Mouse (Mus musculus) intestine, embryonic 14.5 days (tissue): ENCODE results near the gene Kirrel3. TPM values are rescaled to one million over a fixed set of nuclear protein-coding genes. Genes with fewer than 3 reads are reported as not detected.
A peak's percentile ranks its signal among the peaks of the same experiment; 100 is the strongest.

Source experiments
- ATAC-seq: fragments of 200-750 bp; cut with Nextera tagmentation; replicated peaks from 2 replicates; pipeline ENCODE4 v1.8.0; 2017; ENCODE audit warnings: low read depth, moderate number of reproducible peaks, moderate TSS enrichment, moderate library complexity; ENCODE audit not compliant: low FRiP score, low TSS enrichment
- DNase-seq: peaks from one replicate; pipeline ENCODE4 v3.0.0-alpha.2; 2018; ENCODE audit warnings: low spot score
- H3K27ac ChIP-seq: fragments of 300-500 bp; sonication (generic); 2 replicates; pipeline ENCODE4 v1.5.1; 2014; ENCODE audit warnings: low read depth, mild to moderate bottlenecking, control low read depth
- H3K27me3 ChIP-seq: fragments of 300-500 bp; sonication (generic); replicated peaks from 2 replicates; pipeline ENCODE4 v1.6.1; 2014; ENCODE audit warnings: low read length, control low read depth; ENCODE audit not compliant: control insufficient read depth, insufficient read depth
- H3K36me3 ChIP-seq: fragments of 300-500 bp; sonication (generic); 2 replicates; pipeline ENCODE4 v1.6.1; 2014; ENCODE audit warnings: low read length, control low read depth; ENCODE audit not compliant: control insufficient read depth, insufficient read depth
- H3K4me1 ChIP-seq: fragments of 300-500 bp; sonication (generic); replicated peaks from 2 replicates; pipeline ENCODE4 v1.6.1; 2014; ENCODE audit warnings: low read length, control low read depth, mixed read lengths; ENCODE audit not compliant: control insufficient read depth, insufficient read depth
- H3K4me2 ChIP-seq: fragments of 300-500 bp; sonication (generic); 2 replicates; pipeline ENCODE4 v1.6.1; 2014; ENCODE audit warnings: low read length
- H3K4me3 ChIP-seq: fragments of 300-500 bp; sonication (generic); 2 replicates; pipeline ENCODE4 v1.5.1; 2014; ENCODE audit warnings: low read depth, low read length, control low read depth, mixed read lengths
- H3K9ac ChIP-seq: fragments of 300-500 bp; sonication (generic); 2 replicates; pipeline ENCODE4 v1.6.1; 2014; ENCODE audit warnings: mild to moderate bottlenecking, low read length
- H3K9me3 ChIP-seq: fragments of 300-500 bp; sonication (generic); 2 replicates; pipeline ENCODE4 v1.6.1; 2016; ENCODE audit warnings: low read length, control low read depth; ENCODE audit not compliant: control insufficient read depth
- WGBS: fragments of 180-500 bp; shearing (Covaris S2); extraction: QIAGEN DNeasy Blood & Tissue Kit; methylation state at CpG from one replicate; pipeline ENCODE4 v1.1.7; 2014; 5-methylcytosine and 5-hydroxymethylcytosine counted together
- polyA plus RNA-seq: library from polyadenylated mRNA; unstranded; fragments of >200 nt; fragmentation: Nextera tagmentation; extraction: Ambion mirVana; gene quantifications from 2 replicates; pipeline ENCODE4 v1.2.1, GENCODE M21; 2014

The Kirrel3 gene
- polyA plus RNA-seq, 1 experiment from 2014 or later, result 3.2 TPM

- Histone ChIP-seq H3K36me3 (no peaks in the 10 kb centered on the region), H3K4me2 (no peak overlapping the region), H3K27ac (no peak overlapping the region), H3K9ac (no peak overlapping the region), H3K4me1 (no peaks in the 10 kb centered on the region), H3K9me3 (no peaks in the 10 kb centered on the region), H3K4me3 (no peak overlapping the region), H3K27me3 (peaks cover 7% of the 10 kb centered on the region)
- 80% methylated on average over 14 of the region's 14 CpGs for WGBS
- DNase-seq (no peak), ATAC-seq (no peak)
Measured at GRCm38 (mm10) chr9:35007697-35008341, 522.1 kb downstream of the Kirrel3 start.

GRCm38 (mm10) chr9:35016762-35017161, 531.1 kb downstream of the Kirrel3 start:
- Histone ChIP-seq H3K4me1 (peaks cover 7% of the 10 kb centered on the region; the same call in 1 of the 2 replicates), H3K4me3 (no peak overlapping the region), H3K27me3 (peaks cover 14% of the 10 kb centered on the region), H3K36me3 (no peaks in the 10 kb centered on the region), H3K9ac (no peak overlapping the region), H3K4me2 (no peak overlapping the region), H3K9me3 (no peaks in the 10 kb centered on the region), H3K27ac (no peak overlapping the region)
- DNase-seq (no peak), ATAC-seq (no peak)
- WGBS, result 58% methylated on average over 4 of the region's 4 CpGs

DNA sequence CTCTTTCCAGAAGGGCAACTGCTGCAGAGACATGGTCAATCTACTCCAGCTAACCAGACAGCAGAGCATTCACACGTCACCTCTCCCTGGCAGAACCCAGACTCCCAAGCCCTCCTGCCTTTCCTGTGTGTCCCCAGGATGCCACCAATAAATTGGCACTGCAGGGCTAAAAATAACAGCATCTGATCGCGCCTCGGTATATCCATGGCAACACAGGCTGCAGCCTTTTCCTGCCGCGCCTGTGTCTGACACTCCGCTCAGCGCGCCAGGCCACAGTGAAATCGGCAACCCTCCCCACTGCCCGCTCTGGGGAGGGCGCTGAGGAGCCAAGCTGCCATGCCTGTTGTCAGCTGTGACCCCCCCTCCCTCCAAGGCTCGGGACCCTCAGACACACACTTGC, 531.9 kb downstream of the Kirrel3 start:
- ATAC-seq (0 out of 2 replicates have a peak, but pooled peaks have one; percentile 23), DNase-seq (no peak)
- Histone ChIP-seq H3K27ac (no peak overlapping the region), H3K36me3 (no peaks in the 10 kb centered on the region), H3K9me3 (no peaks in the 10 kb centered on the region), H3K4me2 (peak overlapping the region; percentile 39; the same call in 1 of the 2 replicates), H3K27me3 (peaks cover 14% of the 10 kb centered on the region), H3K4me1 (peaks cover 7% of the 10 kb centered on the region; the same call in 1 of the 2 replicates), H3K9ac (no peak overlapping the region), H3K4me3 (no peak overlapping the region)
- WGBS, result 14% methylated on average over 13 of the region's 13 CpGs

DNA sequence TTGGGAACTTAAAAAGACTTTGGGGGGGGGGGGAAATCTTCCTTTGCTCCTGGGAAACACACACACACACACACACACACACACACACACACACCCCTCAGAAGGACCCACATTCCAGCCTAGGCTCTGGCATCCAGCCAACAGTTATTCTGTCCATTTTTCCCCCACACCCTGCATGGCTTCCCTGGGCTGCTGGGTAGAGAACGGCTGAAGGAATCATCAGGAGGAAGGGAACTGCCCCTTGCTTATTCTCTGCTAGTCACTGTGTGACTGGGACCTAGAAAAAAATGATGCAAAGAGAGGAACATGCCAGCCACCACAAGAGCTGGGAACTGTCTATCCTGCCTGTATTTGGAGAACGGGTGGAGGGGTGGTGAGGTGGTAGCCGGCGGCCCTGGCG, 532.4 kb downstream of the Kirrel3 start:
- H3K36me3 ChIP-seq, result no peaks in the 10 kb centered on the region
- H3K4me1 ChIP-seq, result peaks cover 7% of the 10 kb centered on the region; the same call in 1 of the 2 replicates
- 26% methylated on average over 5 of the region's 5 CpGs for WGBS
- no peak overlapping the region for H3K9ac ChIP-seq
- no peak for DNase-seq
- peaks cover 14% of the 10 kb centered on the region for H3K27me3 ChIP-seq
- H3K4me3 ChIP-seq, result no peak overlapping the region
- H3K9me3 ChIP-seq, result no peaks in the 10 kb centered on the region
- 0 out of 2 replicates have a peak, but pooled peaks have one; percentile 29 for ATAC-seq
- H3K27ac ChIP-seq, result no peak overlapping the region
- no peak overlapping the region for H3K4me2 ChIP-seq

GRCm38 (mm10) chr9:35019372-35019771, 533.7 kb downstream of the Kirrel3 start:
- WGBS, result 13% methylated on average over 3 of the region's 3 CpGs
- Histone ChIP-seq H3K36me3 (no peaks in the 10 kb centered on the region), H3K27ac (no peak overlapping the region), H3K9ac (no peak overlapping the region), H3K27me3 (peaks cover 17% of the 10 kb centered on the region), H3K9me3 (no peaks in the 10 kb centered on the region), H3K4me1 (peaks cover 7% of the 10 kb centered on the region; the same call in 1 of the 2 replicates), H3K4me3 (no peak overlapping the region), H3K4me2 (no peak overlapping the region)
- DNase-seq (peak; percentile 74), ATAC-seq (no peak)

- Histone ChIP-seq H3K27me3 (peaks cover 18% of the 10 kb centered on the region), H3K9ac (no peak overlapping the region), H3K4me3 (no peak overlapping the region), H3K36me3 (no peaks in the 10 kb centered on the region), H3K4me1 (peaks cover 10% of the 10 kb centered on the region; the same call in 1 of the 2 replicates), H3K4me2 (no peak overlapping the region), H3K27ac (no peak overlapping the region), H3K9me3 (no peaks in the 10 kb centered on the region)
- DNase-seq (no peak), ATAC-seq (no peak)
- WGBS, result 53% methylated on average over 11 of the region's 11 CpGs
Measured at GRCm38 (mm10) chr9:35020015-35020653, 534.4 kb downstream of the Kirrel3 start.

GRCm38 (mm10) chr9:35021744-35022143, 536.0 kb downstream of the Kirrel3 start:
- ATAC-seq, result no peak
- H3K27me3 ChIP-seq, result peaks cover 16% of the 10 kb centered on the region; the same call in 1 of the 2 replicates
- no peaks in the 10 kb centered on the region for H3K36me3 ChIP-seq
- H3K4me2 ChIP-seq, result no peak overlapping the region
- 97% methylated on average over 1 of the region's 1 CpGs for WGBS
- no peaks in the 10 kb centered on the region for H3K9me3 ChIP-seq
- no peak overlapping the region for H3K27ac ChIP-seq
- DNase-seq, result no peak
- no peak overlapping the region for H3K4me3 ChIP-seq
- peaks cover 10% of the 10 kb centered on the region; the same call in 1 of the 2 replicates for H3K4me1 ChIP-seq
- H3K9ac ChIP-seq, result no peak overlapping the region

- peak overlapping the region; percentile 58 for H3K4me2 ChIP-seq
- no peaks in the 10 kb centered on the region for H3K9me3 ChIP-seq
- H3K9ac ChIP-seq, result 0 out of 2 replicates have a peak overlapping the region, but pooled peaks have one; percentile 34
- H3K27me3 ChIP-seq, result peaks cover 10% of the 10 kb centered on the region; the same call in 1 of the 2 replicates
- H3K36me3 ChIP-seq, result no peaks in the 10 kb centered on the region
- H3K4me3 ChIP-seq, result peak overlapping the region; percentile 28
- peaks cover 6% of the 10 kb centered on the region; the same call in 1 of the 2 replicates for H3K4me1 ChIP-seq
- 9% methylated on average over 25 of the region's 25 CpGs for WGBS
- ATAC-seq, result peak; percentile 26
- H3K27ac ChIP-seq, result no peak overlapping the region
- DNase-seq, result no peak
Measured at GRCm38 (mm10) chr9:35024591-35025496, 539.1 kb downstream of the Kirrel3 start.
